ENCODE assay signal across 22 mouse cellular contexts in genomic region chr3:80003300-80004090, GRCm38 (mm10).
DNase-seq lines count a peak whose midpoint lies in the region; ATAC-seq and TF ChIP-seq lines count a peak whose summit lies in the region.
"Had no signal": no experiment of that assay in that cellular context is flagged by ENCODE, and none has a peak within 500 bp of the region (broad histone marks: within the 10 kb centered on the region; RNA-seq: fewer than 3 reads in every experiment).

No protein-coding gene starts in this region.

- H3K4me2 ChIP-seq in forebrain, embryonic 13.5 days, result no peak overlapping the region
- H3K4me2 ChIP-seq in forebrain, embryonic 12.5 days, result no peak overlapping the region
- no peak overlapping the region for H3K4me2 ChIP-seq in lung, embryonic 14.5 days
- H3K4me2 ChIP-seq: heart, embryonic 15.5 days; midbrain, embryonic 15.5 days; stomach, embryonic 15.5 days had no signal

- H3K36me3 ChIP-seq in forebrain, embryonic 13.5 days (ENCODE audit: poor library complexity, severe bottlenecking), result no peaks in the 10 kb centered on the region
- no peaks in the 10 kb centered on the region for H3K36me3 ChIP-seq in forebrain, embryonic 12.5 days (replicated peaks)
- no peaks in the 10 kb centered on the region for H3K36me3 ChIP-seq in lung, embryonic 14.5 days (ENCODE audit: insufficient read depth)
- H3K36me3 ChIP-seq: heart, embryonic 15.5 days; midbrain, embryonic 15.5 days; stomach, embryonic 15.5 days had no signal

- no peak overlapping the region for H3K4me3 ChIP-seq in forebrain, embryonic 13.5 days
- no peak overlapping the region for H3K4me3 ChIP-seq in forebrain, embryonic 12.5 days (replicated peaks)
- H3K4me3 ChIP-seq in lung, embryonic 14.5 days (ENCODE audit: low read depth, low read length), result no peak overlapping the region
- H3K4me3 ChIP-seq: heart, embryonic 15.5 days; midbrain, embryonic 15.5 days; myocyte; stomach, embryonic 15.5 days had no signal

- intact Hi-C loops in gastrocnemius, postnatal 14 days (cut with DNase I; ENCODE audit: low total_unique reads), result no loop called here

- H3K9me3 ChIP-seq in forebrain, embryonic 13.5 days (replicated peaks), result no peaks in the 10 kb centered on the region
- no peaks in the 10 kb centered on the region for H3K9me3 ChIP-seq in forebrain, embryonic 12.5 days
- H3K9me3 ChIP-seq in lung, embryonic 14.5 days (ENCODE audit: low read depth, low read length), result no peaks in the 10 kb centered on the region
- H3K9me3 ChIP-seq: heart, embryonic 15.5 days; midbrain, embryonic 15.5 days; stomach, embryonic 15.5 days had no signal

- peak; percentile 49 for DNase-seq in lung, embryonic 14.5 days
- DNase-seq in lung, adult 18-20 months, result no peak
- DNase-seq in embryo, embryonic 10.5 days (ENCODE audit: low spot score), result peak; percentile 67
- DNase-seq in mesoderm, embryonic 11.5 days (ENCODE audit: low read depth, low spot score), result peak; percentile 73
- DNase-seq in ovary, postnatal 10 days (ENCODE audit: low spot score), result no peak
- DNase-seq in gastrocnemius, postnatal 14 days, result no peak
- DNase-seq: adrenal gland, postnatal 14 days; cerebellum, adult 9-11 months; heart, adult 11 months; kidney, adult 11 months; kidney, postnatal 10 days; layer of hippocampus, postnatal 36 days; lung, adult 2 months; thymus, adult 2 months had no signal

- no peaks in the 10 kb centered on the region for H3K4me1 ChIP-seq in forebrain, embryonic 13.5 days
- no peaks in the 10 kb centered on the region; the same call in 1 of the 2 replicates for H3K4me1 ChIP-seq in forebrain, embryonic 12.5 days
- peaks cover 5% of the 10 kb centered on the region; the same call in 1 of the 2 replicates for H3K4me1 ChIP-seq in lung, embryonic 14.5 days (ENCODE audit: insufficient read depth)
- H3K4me1 ChIP-seq: midbrain, embryonic 15.5 days; stomach, embryonic 15.5 days had no signal

- TF ChIP-seq CTCF in lung, embryonic 14.5 days (IDR thresholded peaks at IDR 0.05; ENCODE audit: low read depth), result no peak

- 85% methylated on average over 5 of the region's 5 CpGs for WGBS in forebrain, embryonic 13.5 days
- WGBS in forebrain, embryonic 12.5 days, result 77% methylated on average over 5 of the region's 5 CpGs
- 62% methylated on average over 5 of the region's 5 CpGs for WGBS in lung, embryonic 14.5 days

- no peak overlapping the region for H3K9ac ChIP-seq in forebrain, embryonic 13.5 days
- H3K9ac ChIP-seq in forebrain, embryonic 12.5 days, result no peak overlapping the region
- H3K9ac ChIP-seq in lung, embryonic 14.5 days, result no peak overlapping the region
- H3K9ac ChIP-seq: forebrain, postnatal 0 days; heart, embryonic 15.5 days; midbrain, embryonic 15.5 days; stomach, embryonic 15.5 days had no signal

- ATAC-seq in forebrain, embryonic 13.5 days, result 0 out of 2 replicates have a peak, but pooled peaks have one; percentile 48
- no peak for ATAC-seq in forebrain, embryonic 12.5 days (ENCODE audit: low FRiP score)
- ATAC-seq in lung, embryonic 14.5 days (ENCODE audit: insufficient read depth), result peak; percentile 24; the same call in 1 of the 2 replicates
- ATAC-seq: hindbrain, embryonic 16.5 days; midbrain, embryonic 15.5 days had no signal

- no peak overlapping the region for H3K27ac ChIP-seq in forebrain, embryonic 13.5 days
- H3K27ac ChIP-seq in forebrain, embryonic 12.5 days, result no peak overlapping the region
- no peak overlapping the region for H3K27ac ChIP-seq in lung, embryonic 14.5 days (ENCODE audit: low read depth)
- H3K27ac ChIP-seq: midbrain, embryonic 15.5 days; stomach, embryonic 15.5 days had no signal

- H3K27me3 ChIP-seq in forebrain, embryonic 13.5 days, result no peaks in the 10 kb centered on the region
- H3K27me3 ChIP-seq in forebrain, embryonic 12.5 days, result no peaks in the 10 kb centered on the region
- H3K27me3 ChIP-seq in lung, embryonic 14.5 days (ENCODE audit: insufficient read depth, low read length), result no peaks in the 10 kb centered on the region
- H3K27me3 ChIP-seq: heart, embryonic 15.5 days; midbrain, embryonic 15.5 days; stomach, embryonic 15.5 days had no signal

Comparison
In these comparisons a context has a peak if more than half of its experiments do, and no peak if none do; other contexts are left out.
1. DNase-seq: peak in lung, embryonic 14.5 days (single experiment), embryo, embryonic 10.5 days (single experiment) and mesoderm, embryonic 11.5 days (single experiment); none in lung, adult 18-20 months (0 of 2), ovary, postnatal 10 days (single experiment) and gastrocnemius, postnatal 14 days (single experiment).